Mouse (Mus musculus) embryonic facial prominence, embryonic 10.5 days (tissue): ENCODE data around the gene Ddc. TPM values are rescaled to one million over a fixed set of nuclear protein-coding genes. Genes with fewer than 3 reads are reported as not detected.

Source experiments
- DNase-seq: peaks from one replicate; pipeline ENCODE4 v3.0.0-alpha.2; 2017; ENCODE audit warnings: low spot score
- H3K27ac ChIP-seq: fragments of 300-500 bp; sonication (generic); replicated peaks from 2 replicates; pipeline ENCODE4 v1.5.1; 2016; ENCODE audit warnings: mild to moderate bottlenecking
- H3K27me3 ChIP-seq: fragments of 300-500 bp; sonication (generic); replicated peaks from 2 replicates; pipeline ENCODE4 v1.6.1; 2016; ENCODE audit warnings: low read depth, mild to moderate bottlenecking; ENCODE audit not compliant: poor library complexity, severe bottlenecking
- H3K36me3 ChIP-seq: fragments of 300-500 bp; sonication (generic); replicated peaks from 2 replicates; pipeline ENCODE4 v1.6.1; 2016; ENCODE audit warnings: mild to moderate bottlenecking, moderate library complexity
- H3K4me1 ChIP-seq: fragments of 300-500 bp; sonication (generic); 2 replicates; pipeline ENCODE4 v1.6.1; 2016
- H3K4me3 ChIP-seq: fragments of 300-500 bp; sonication (generic); 2 replicates; pipeline ENCODE4 v1.5.1; 2016; ENCODE audit warnings: mild to moderate bottlenecking, moderate library complexity
- H3K9me3 ChIP-seq: fragments of 300-500 bp; sonication (generic); 2 replicates; pipeline ENCODE4 v1.6.1; 2016; ENCODE audit warnings: mild to moderate bottlenecking
- WGBS: fragments of 180-500 bp; shearing (Covaris S2); methylation state at CpG from one replicate; pipeline ENCODE4 v1.1.7; 2016; 5-methylcytosine and 5-hydroxymethylcytosine counted together
- polyA plus RNA-seq: library from polyadenylated mRNA; unstranded; fragments of >200 nt; fragmentation: Nextera tagmentation; extraction: Ambion mirVana; gene quantifications from 2 replicates; pipeline ENCODE4 v1.2.1, GENCODE M21; 2016

Ddc gene
- polyA plus RNA-seq, 1 experiment from 2014 or later: 6.9 TPM

- Histone ChIP-seq H3K27me3 (no peaks in the 10 kb centered on the region), H3K4me3 (no peak overlapping the region), H3K9me3 (no peaks in the 10 kb centered on the region), H3K4me1 (peaks cover 82% of the 10 kb centered on the region), H3K27ac (peak overlapping the region; percentile 97), H3K36me3 (no peaks in the 10 kb centered on the region)
- DNase-seq: peak; percentile 43
- 31% methylated on average over 12 of the region's 12 CpGs for WGBS
These were observed 73.7 kb downstream of the Ddc start for GRCm38 (mm10) chr11:11823980-11824911.

GRCm38 (mm10) chr11:11822181-11823095 lies 75.5 kb downstream of the Ddc start:
- peak overlapping the region; percentile 35 for H3K4me3 ChIP-seq
- peaks cover 69% of the 10 kb centered on the region for H3K4me1 ChIP-seq
- H3K9me3 ChIP-seq: no peaks in the 10 kb centered on the region
- H3K36me3 ChIP-seq: no peaks in the 10 kb centered on the region
- peak; percentile 73 for DNase-seq
- peak overlapping the region; percentile 97 for H3K27ac ChIP-seq
- WGBS: 3% methylated on average over 20 of the region's 20 CpGs
- H3K27me3 ChIP-seq: no peaks in the 10 kb centered on the region

- H3K4me1 ChIP-seq: peaks cover 63% of the 10 kb centered on the region
- 4% methylated on average over 16 of the region's 16 CpGs for WGBS
These were observed 76.5 kb downstream of the Ddc start for GRCm38 (mm10) chr11:11821387-11821975.

GRCm38 (mm10) chr11:11820737-11821136 lies 77.2 kb downstream of the Ddc start:
- WGBS: 57% methylated on average over 3 of the region's 3 CpGs
- Histone ChIP-seq H3K9me3 (no peaks in the 10 kb centered on the region), H3K4me3 (no peak overlapping the region), H3K27ac (peak overlapping the region; percentile 97), H3K36me3 (no peaks in the 10 kb centered on the region), H3K27me3 (no peaks in the 10 kb centered on the region), H3K4me1 (peaks cover 59% of the 10 kb centered on the region)
- DNase-seq: no peak

More at GRCm38 (mm10) chr11:11821387-11821975, 76.5 kb downstream of the Ddc start:
- Histone ChIP-seq H3K27ac (peak overlapping the region; percentile 97), H3K27me3 (no peaks in the 10 kb centered on the region), H3K4me3 (peak overlapping the region; percentile 35), H3K36me3 (no peaks in the 10 kb centered on the region), H3K9me3 (no peaks in the 10 kb centered on the region)
- peak; percentile 95 for DNase-seq

- WGBS: 9% methylated on average over 2 of the region's 2 CpGs
- H3K27me3 ChIP-seq: no peaks in the 10 kb centered on the region
- H3K36me3 ChIP-seq: no peaks in the 10 kb centered on the region
- H3K27ac ChIP-seq: peak overlapping the region; percentile 97
- H3K9me3 ChIP-seq: no peaks in the 10 kb centered on the region
- peaks cover 54% of the 10 kb centered on the region for H3K4me1 ChIP-seq
- peak; percentile 80 for DNase-seq
- no peak overlapping the region for H3K4me3 ChIP-seq
These were observed 77.7 kb downstream of the Ddc start for GRCm38 (mm10) chr11:11820251-11820650.

GRCm38 (mm10) chr11:11819206-11819605 lies 78.7 kb downstream of the Ddc start:
- Histone ChIP-seq H3K27ac (peak overlapping the region; percentile 36), H3K9me3 (no peaks in the 10 kb centered on the region), H3K36me3 (no peaks in the 10 kb centered on the region), H3K4me3 (no peak overlapping the region), H3K4me1 (peaks cover 44% of the 10 kb centered on the region), H3K27me3 (no peaks in the 10 kb centered on the region)
- whole genome bisulfite sequencing: 90% methylated on average over 5 of the region's 5 CpGs
- no peak for DNase-seq

GRCm38 (mm10) chr11:11818797-11819196 lies 79.1 kb downstream of the Ddc start:
- WGBS: 84% methylated on average over 6 of the region's 6 CpGs
- peak overlapping the region; percentile 36 for H3K27ac ChIP-seq
- no peaks in the 10 kb centered on the region for H3K36me3 ChIP-seq
- no peaks in the 10 kb centered on the region for H3K9me3 ChIP-seq
- DNase-seq: no peak
- no peak overlapping the region for H3K4me3 ChIP-seq
- no peaks in the 10 kb centered on the region for H3K27me3 ChIP-seq
- peaks cover 40% of the 10 kb centered on the region for H3K4me1 ChIP-seq

- Histone ChIP-seq H3K4me1 (peaks cover 23% of the 10 kb centered on the region), H3K27ac (peak overlapping the region; percentile 44), H3K27me3 (no peaks in the 10 kb centered on the region), H3K36me3 (no peaks in the 10 kb centered on the region), H3K9me3 (no peaks in the 10 kb centered on the region), H3K4me3 (no peak overlapping the region)
- 69% methylated on average over 3 of the region's 3 CpGs for WGBS
- DNase-seq: no peak
These were observed 82.2 kb downstream of the Ddc start for GRCm38 (mm10) chr11:11815737-11816136.

GRCm38 (mm10) chr11:11811906-11812480 lies 86.0 kb downstream of the Ddc start:
- H3K27ac ChIP-seq: peak overlapping the region; percentile 99
- H3K36me3 ChIP-seq: no peaks in the 10 kb centered on the region
- no peaks in the 10 kb centered on the region for H3K9me3 ChIP-seq
- DNase-seq: peak; percentile 84
- peaks cover 43% of the 10 kb centered on the region for H3K4me1 ChIP-seq
- H3K4me3 ChIP-seq: no peak overlapping the region
- H3K27me3 ChIP-seq: no peaks in the 10 kb centered on the region
- 25% methylated on average over 9 of the region's 9 CpGs for WGBS

GRCm38 (mm10) chr11:11809404-11810175 lies 88.4 kb downstream of the Ddc start:
- no peaks in the 10 kb centered on the region for H3K27me3 ChIP-seq
- peaks cover 18% of the 10 kb centered on the region for H3K36me3 ChIP-seq
- no peaks in the 10 kb centered on the region for H3K9me3 ChIP-seq
- H3K4me3 ChIP-seq: peak overlapping the region; percentile 71
- H3K27ac ChIP-seq: peak overlapping the region; percentile 99
- H3K4me1 ChIP-seq: peaks cover 43% of the 10 kb centered on the region
- DNase-seq: peak; percentile 84
- under 1% methylated on average over 11 of the region's 11 CpGs for WGBS

- Histone ChIP-seq H3K4me1 (peaks cover 43% of the 10 kb centered on the region), H3K36me3 (peaks cover 25% of the 10 kb centered on the region), H3K4me3 (peak within 1 kb of the TSS; percentile 71), H3K27me3 (no peaks in the 10 kb centered on the region), H3K27ac (peak within 1 kb of the TSS; percentile 99), H3K9me3 (no peaks in the 10 kb centered on the region)
- DNase-seq: peak; percentile 98
- WGBS: under 1% methylated on average over 53 of the region's 53 CpGs
These were observed 89.0 kb downstream of the Ddc start, which contains the start of gene Fignl1 for GRCm38 (mm10) chr11:11808820-11809403. Gene Fignl1 (minus strand): TSS chr11:11808962.
